Mouse (Mus musculus) neural tube, embryonic 15.5 days (tissue): ENCODE results near the gene Actg2. TPM values are rescaled to one million over a fixed set of nuclear protein-coding genes. Genes with fewer than 3 reads are reported as not detected.
"Not testable (repeated sequence)": the region's sequence is repeated elsewhere in the genome, so short reads cannot be mapped to it uniquely, and the experiment has no call there.

Experiments used
- ATAC-seq: fragments of 200-750 bp; cut with Nextera tagmentation; 2 replicates; pipeline ENCODE4 v1.8.0; 2017; ENCODE audit warnings: mild to moderate bottlenecking, moderate TSS enrichment, moderate library complexity; ENCODE audit not compliant: low FRiP score
- H3K27ac ChIP-seq: fragments of 300-500 bp; sonication (generic); replicated peaks from 2 replicates; pipeline ENCODE4 v1.5.1; 2015; ENCODE audit warnings: mild to moderate bottlenecking, inconsistent platforms
- H3K27me3 ChIP-seq: fragments of 300-500 bp; sonication (generic); replicated peaks from 2 replicates; pipeline ENCODE4 v1.6.1; 2015; ENCODE audit warnings: inconsistent platforms
- H3K36me3 ChIP-seq: fragments of 300-500 bp; sonication (generic); 2 replicates; pipeline ENCODE4 v1.6.1; 2015; ENCODE audit warnings: inconsistent platforms
- H3K4me1 ChIP-seq: fragments of 300-500 bp; sonication (generic); 2 replicates; pipeline ENCODE4 v1.6.1; 2015; ENCODE audit warnings: inconsistent platforms
- H3K4me2 ChIP-seq: fragments of 300-500 bp; sonication (generic); 2 replicates; pipeline ENCODE4 v1.6.1; 2015; ENCODE audit warnings: inconsistent platforms, mild to moderate bottlenecking, moderate library complexity
- H3K4me3 ChIP-seq: fragments of 300-500 bp; sonication (generic); replicated peaks from 2 replicates; pipeline ENCODE4 v1.5.1; 2015; ENCODE audit warnings: mild to moderate bottlenecking, inconsistent platforms
- H3K9ac ChIP-seq: fragments of 300-500 bp; sonication (generic); replicated peaks from 2 replicates; pipeline ENCODE4 v1.6.1; 2015; ENCODE audit warnings: mild to moderate bottlenecking, inconsistent platforms
- H3K9me3 ChIP-seq: fragments of 300-500 bp; sonication (generic); replicated peaks from 2 replicates; pipeline ENCODE4 v1.6.1; 2016; ENCODE audit warnings: inconsistent platforms
- WGBS: fragments of 180-500 bp; shearing (Covaris S2); methylation state at CpG from one replicate; pipeline ENCODE4 v1.1.7; 2015; ENCODE audit warnings: mixed read lengths; 5-methylcytosine and 5-hydroxymethylcytosine counted together
- polyA plus RNA-seq: library from polyadenylated mRNA; unstranded; fragments of >200 nt; fragmentation: Nextera tagmentation; extraction: Ambion mirVana; gene quantifications from 2 replicates; pipeline ENCODE4 v1.2.1, GENCODE M21; 2015

Actg2 gene
- polyA plus RNA-seq, result 2.3 and 128 TPM in 2 replicates

DNA sequence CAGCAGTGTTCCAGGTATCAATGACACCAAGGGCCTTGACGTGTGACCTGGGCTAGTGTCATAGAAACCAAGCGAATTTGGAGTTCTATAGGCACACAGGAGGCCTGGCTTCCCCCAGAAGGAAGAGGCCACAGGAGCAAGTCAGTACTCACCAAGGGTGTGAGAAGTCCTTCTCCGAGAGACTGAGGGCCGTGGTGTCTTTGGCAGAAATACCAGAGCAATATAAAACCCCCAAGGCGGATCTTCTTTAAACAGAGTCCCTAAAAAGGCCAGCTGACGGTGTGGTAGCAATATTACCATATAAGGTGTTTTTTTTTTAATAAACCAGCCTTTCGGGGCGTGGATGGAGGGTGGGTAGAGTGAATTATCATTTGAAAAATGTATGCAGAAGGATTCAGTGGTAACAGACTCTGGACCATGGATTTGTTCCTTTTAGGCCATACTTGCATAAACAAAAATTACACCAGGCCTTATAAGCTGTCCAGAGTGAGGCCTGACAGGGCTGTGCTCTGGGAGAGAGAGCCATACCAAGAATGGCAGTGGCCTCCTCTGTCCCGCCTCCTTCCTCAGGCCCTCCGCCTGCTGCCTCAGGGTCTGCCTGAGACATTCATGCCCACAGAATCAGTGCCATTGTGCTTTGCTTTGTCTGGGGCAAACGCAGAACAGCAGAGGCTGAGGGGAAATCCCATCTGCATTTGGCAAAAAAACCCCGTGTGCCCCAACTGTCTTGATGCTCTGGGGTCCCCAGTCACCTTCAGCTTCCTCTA, at the start of gene Actg2:
Gene Actg2 (minus strand): TSS at position 238 of the 767 bp plus-strand sequence.
- peaks cover 9% of the 10 kb centered on the region; the same call in 1 of the 2 replicates for H3K4me1 ChIP-seq
- H3K36me3 ChIP-seq, result no peaks in the 10 kb centered on the region
- no peak for ATAC-seq
- 69% methylated on average over 12 of the region's 12 CpGs for WGBS
- no peaks in the 10 kb centered on the region for H3K27me3 ChIP-seq
- no peak within 1 kb of the TSS for H3K4me3 ChIP-seq
- H3K9me3 ChIP-seq, result no peaks in the 10 kb centered on the region
- H3K27ac ChIP-seq, result 0 out of 2 replicates have a peak within 1 kb of the TSS, but pooled peaks have one; percentile 5
- no peak within 1 kb of the TSS for H3K9ac ChIP-seq
- no peak within 1 kb of the TSS for H3K4me2 ChIP-seq

DNA sequence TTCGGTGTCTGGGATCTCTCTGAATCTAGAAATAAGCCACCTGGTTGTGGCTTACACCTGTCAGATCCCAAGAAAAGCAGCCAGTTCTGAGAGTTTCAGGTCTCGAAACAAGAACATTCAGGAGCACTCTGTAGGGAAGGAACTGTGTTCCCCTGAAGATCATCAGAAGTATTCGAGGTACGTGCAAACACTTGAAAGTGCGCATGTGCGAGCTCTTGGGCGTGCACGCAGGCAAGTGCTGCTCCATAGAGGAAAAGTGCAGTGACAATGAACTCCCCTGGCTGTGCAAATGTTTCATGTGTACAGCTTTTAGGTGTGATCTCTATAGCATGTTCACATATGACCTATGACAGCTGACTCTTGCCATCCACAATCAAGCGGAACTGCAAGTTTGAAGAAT, 49.3 kb upstream of the Actg2 start:
- H3K4me3 ChIP-seq, H3K36me3 ChIP-seq, H3K27ac ChIP-seq, H3K4me1 ChIP-seq, H3K9me3 ChIP-seq, H3K27me3 ChIP-seq, ATAC-seq, H3K9ac ChIP-seq, H3K4me2 ChIP-seq: not testable (repeated sequence)
- WGBS, result 91% methylated on average over 9 of the region's 9 CpGs

DNA sequence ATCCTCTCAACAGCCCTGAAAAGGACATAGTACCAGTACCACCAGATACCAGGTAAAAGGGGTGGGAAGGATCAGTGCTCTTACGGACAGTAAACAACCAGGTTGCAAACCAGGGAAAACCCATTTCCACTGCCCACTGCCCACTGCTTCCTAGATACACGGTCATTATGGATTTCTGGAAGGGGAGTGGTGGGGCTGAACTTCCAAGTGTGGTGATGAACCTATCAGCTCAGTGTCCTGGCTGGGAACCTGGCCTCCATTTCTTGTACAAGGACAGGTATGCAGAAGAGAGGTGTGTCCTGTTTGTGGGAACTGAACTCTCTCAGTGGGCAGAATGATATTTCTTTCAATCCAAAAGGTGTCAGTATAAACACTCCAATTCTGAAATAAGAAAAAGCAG, 47.5 kb upstream of the Actg2 start:
- H3K4me1 ChIP-seq, result peaks cover 7% of the 10 kb centered on the region
- WGBS, result 67% methylated on average over 2 of the region's 2 CpGs
- H3K9ac ChIP-seq, result no peak overlapping the region
- ATAC-seq, result no peak
- H3K4me2 ChIP-seq, result no peak overlapping the region
- no peaks in the 10 kb centered on the region for H3K36me3 ChIP-seq
- H3K4me3 ChIP-seq, result no peak overlapping the region
- H3K9me3 ChIP-seq, result no peaks in the 10 kb centered on the region
- peaks cover 5% of the 10 kb centered on the region; the same call in 1 of the 2 replicates for H3K27me3 ChIP-seq
- no peak overlapping the region for H3K27ac ChIP-seq

DNA sequence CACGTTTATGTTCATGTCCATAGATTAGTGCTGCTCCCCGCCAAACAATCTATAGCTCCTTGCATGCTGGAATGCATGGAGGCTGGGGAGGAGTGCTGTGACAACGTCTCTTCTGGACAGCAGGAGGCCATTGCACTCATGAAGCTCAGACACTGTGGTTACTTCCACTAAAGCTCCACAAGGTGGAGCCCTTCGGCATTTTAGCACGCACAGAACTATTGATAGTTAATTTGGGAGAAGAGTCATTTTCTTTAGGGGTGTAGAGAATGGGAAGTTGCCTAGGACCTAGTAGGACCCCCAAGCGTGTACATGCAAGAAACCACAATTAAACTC, 46.8 kb upstream of the Actg2 start:
- 4% methylated on average over 6 of the region's 6 CpGs for WGBS
- H3K4me1 ChIP-seq, result peaks cover 7% of the 10 kb centered on the region
- H3K9me3 ChIP-seq, result no peaks in the 10 kb centered on the region
- ATAC-seq, result 0 out of 2 replicates have a peak, but pooled peaks have one; percentile 73
- H3K4me3 ChIP-seq, result no peak overlapping the region
- H3K9ac ChIP-seq, result 0 out of 2 replicates have a peak overlapping the region, but pooled peaks have one; percentile 17
- no peak overlapping the region for H3K27ac ChIP-seq
- H3K4me2 ChIP-seq, result peak overlapping the region; percentile 35
- H3K36me3 ChIP-seq, result no peaks in the 10 kb centered on the region
- H3K27me3 ChIP-seq, result peaks cover 6% of the 10 kb centered on the region; the same call in 1 of the 2 replicates

DNA sequence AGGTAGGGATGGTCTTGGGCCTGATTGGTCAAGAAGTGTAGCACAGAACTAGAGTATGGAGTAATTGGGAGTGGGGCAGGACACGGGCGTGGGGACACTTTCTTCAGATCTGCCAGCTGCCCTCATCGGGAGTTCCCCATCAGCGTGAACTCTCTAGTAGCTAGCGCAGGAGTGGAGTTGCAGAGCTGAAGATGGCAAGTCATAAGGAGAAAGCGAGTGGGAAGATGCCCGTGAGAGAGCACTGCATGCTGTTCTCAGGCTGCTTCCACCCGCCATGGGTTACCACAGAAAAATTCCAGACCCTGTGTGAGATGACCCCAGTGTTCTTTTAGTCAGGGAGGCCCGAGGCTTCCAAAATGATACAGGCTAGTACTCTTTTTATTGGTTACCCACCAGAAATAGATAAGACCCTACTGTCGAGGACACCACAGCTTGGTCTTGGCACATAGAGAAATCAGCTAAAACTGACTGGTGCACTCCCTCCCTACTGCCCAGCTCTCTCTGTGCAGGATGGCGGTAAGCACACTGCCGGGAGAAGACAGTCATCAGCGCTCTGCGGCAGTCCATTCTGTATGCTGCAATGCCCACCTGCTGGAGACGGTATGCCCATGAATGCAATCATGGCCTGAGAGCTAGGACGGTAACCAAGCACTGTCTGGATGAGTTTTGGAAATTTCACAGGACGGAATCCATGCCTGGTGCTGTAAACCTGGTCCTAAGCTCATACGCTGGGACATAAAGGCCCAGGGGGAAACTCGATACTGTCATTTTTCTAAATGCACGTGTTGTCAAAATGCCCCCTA, 46.3 kb upstream of the Actg2 start:
- peak; percentile 41; the same call in 1 of the 2 replicates for ATAC-seq
- peaks cover 7% of the 10 kb centered on the region for H3K4me1 ChIP-seq
- H3K4me2 ChIP-seq, result peak overlapping the region; percentile 35
- H3K36me3 ChIP-seq, result no peaks in the 10 kb centered on the region
- H3K9me3 ChIP-seq, result no peaks in the 10 kb centered on the region
- H3K9ac ChIP-seq, result 0 out of 2 replicates have a peak overlapping the region, but pooled peaks have one; percentile 17
- H3K4me3 ChIP-seq, result no peak overlapping the region
- H3K27me3 ChIP-seq, result peaks cover 6% of the 10 kb centered on the region; the same call in 1 of the 2 replicates
- no peak overlapping the region for H3K27ac ChIP-seq
- 44% methylated on average over 20 of the region's 20 CpGs for WGBS

DNA sequence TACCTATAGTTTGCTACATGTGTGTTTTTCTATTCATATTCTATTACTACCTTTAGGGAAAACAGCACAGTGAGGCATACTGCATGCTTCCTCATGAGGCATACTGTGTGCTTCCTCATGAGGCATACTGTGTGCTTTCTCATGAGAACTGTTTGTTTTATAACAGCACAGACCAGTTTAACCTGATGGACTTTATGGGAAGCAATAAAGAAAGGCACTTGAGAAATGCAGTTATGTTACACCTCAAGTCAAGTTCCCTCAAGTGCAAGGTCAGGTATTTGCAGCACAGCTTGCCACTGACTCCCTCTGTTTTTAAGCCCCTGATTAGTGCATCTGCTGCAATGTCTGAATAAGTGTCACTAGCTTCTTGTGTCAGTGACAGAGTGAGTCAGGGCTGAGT, 41.5 kb upstream of the Actg2 start:
- no peak for ATAC-seq
- no peak overlapping the region for H3K9ac ChIP-seq
- H3K36me3 ChIP-seq, result no peaks in the 10 kb centered on the region

DNA sequence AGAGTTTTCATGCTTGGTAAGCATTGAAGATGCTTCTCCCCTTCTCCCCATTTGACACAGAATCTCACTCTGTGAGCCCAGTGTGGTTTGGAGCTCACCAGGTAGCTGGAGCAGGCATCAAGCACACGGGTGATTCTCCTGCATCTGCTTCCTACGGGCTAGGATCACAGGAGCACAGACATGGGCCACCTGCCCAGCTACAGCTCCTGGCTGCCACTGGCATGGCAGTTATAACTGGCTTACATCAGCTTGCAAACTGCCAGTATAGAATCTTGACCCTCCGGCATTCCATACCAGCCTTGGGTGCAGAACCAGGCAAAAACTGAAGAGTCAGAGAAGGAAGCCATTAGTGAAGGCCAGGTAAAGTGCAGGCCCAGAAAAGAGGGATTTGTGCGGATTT, 39.5 kb upstream of the Actg2 start:
- ATAC-seq, result no peak
- WGBS, result 84% methylated on average over 4 of the region's 4 CpGs
- no peaks in the 10 kb centered on the region for H3K36me3 ChIP-seq

More for the DNA sequence above, 41.5 kb upstream of the Actg2 start:
- Histone ChIP-seq H3K27me3 (peaks cover 10% of the 10 kb centered on the region; the same call in 1 of the 2 replicates), H3K4me2 (no peak overlapping the region), H3K9me3 (no peaks in the 10 kb centered on the region), H3K4me1 (peaks cover 10% of the 10 kb centered on the region), H3K27ac (no peak overlapping the region), H3K4me3 (no peak overlapping the region)

DNA sequence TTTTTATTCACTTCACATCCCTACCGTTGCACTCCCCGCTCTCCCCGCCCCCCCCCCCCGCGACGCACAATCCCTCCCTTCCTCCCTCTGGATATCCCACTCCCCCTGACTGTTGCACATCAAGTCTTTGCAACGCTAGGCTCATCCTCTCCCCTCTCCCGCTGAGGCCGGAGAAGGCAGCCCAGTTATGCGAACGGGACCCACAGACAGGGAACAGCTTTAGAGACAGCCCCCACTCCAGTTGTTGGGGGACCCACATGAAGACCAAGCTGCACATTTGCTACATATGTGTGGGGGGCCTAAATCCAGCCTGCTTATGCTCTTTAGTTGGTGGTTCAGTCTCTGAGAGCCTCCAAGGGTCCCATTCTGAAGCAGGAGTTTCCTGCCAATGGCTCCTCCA, 36.6 kb upstream of the Actg2 start, which contains the start of gene Stambp:
Gene Stambp (minus strand): TSS at position 59 of the 400 bp plus-strand sequence.
- ATAC-seq, result peak; percentile 88
- H3K27me3 ChIP-seq, result 0 out of 2 replicates have a peak, but pooled peaks cover 5% of the 10 kb centered on the region
- peak within 1 kb of the TSS; percentile 78 for H3K4me2 ChIP-seq
- no peaks in the 10 kb centered on the region for H3K9me3 ChIP-seq
- H3K36me3 ChIP-seq, result peaks cover 12% of the 10 kb centered on the region
- peak within 1 kb of the TSS; percentile 68 for H3K9ac ChIP-seq
- peak within 1 kb of the TSS; percentile 90 for H3K27ac ChIP-seq
- peak within 1 kb of the TSS; percentile 56 for H3K4me3 ChIP-seq
- 3% methylated on average over 8 of the region's 11 CpGs for WGBS
- peaks cover 20% of the 10 kb centered on the region for H3K4me1 ChIP-seq

More for the DNA sequence above, 39.5 kb upstream of the Actg2 start:
- no peaks in the 10 kb centered on the region for H3K9me3 ChIP-seq
- no peak overlapping the region for H3K27ac ChIP-seq
- H3K27me3 ChIP-seq, result 0 out of 2 replicates have a peak, but pooled peaks cover 8% of the 10 kb centered on the region
- H3K9ac ChIP-seq, result no peak overlapping the region
- H3K4me3 ChIP-seq, result no peak overlapping the region
- H3K4me2 ChIP-seq, result no peak overlapping the region
- peaks cover 20% of the 10 kb centered on the region for H3K4me1 ChIP-seq

DNA sequence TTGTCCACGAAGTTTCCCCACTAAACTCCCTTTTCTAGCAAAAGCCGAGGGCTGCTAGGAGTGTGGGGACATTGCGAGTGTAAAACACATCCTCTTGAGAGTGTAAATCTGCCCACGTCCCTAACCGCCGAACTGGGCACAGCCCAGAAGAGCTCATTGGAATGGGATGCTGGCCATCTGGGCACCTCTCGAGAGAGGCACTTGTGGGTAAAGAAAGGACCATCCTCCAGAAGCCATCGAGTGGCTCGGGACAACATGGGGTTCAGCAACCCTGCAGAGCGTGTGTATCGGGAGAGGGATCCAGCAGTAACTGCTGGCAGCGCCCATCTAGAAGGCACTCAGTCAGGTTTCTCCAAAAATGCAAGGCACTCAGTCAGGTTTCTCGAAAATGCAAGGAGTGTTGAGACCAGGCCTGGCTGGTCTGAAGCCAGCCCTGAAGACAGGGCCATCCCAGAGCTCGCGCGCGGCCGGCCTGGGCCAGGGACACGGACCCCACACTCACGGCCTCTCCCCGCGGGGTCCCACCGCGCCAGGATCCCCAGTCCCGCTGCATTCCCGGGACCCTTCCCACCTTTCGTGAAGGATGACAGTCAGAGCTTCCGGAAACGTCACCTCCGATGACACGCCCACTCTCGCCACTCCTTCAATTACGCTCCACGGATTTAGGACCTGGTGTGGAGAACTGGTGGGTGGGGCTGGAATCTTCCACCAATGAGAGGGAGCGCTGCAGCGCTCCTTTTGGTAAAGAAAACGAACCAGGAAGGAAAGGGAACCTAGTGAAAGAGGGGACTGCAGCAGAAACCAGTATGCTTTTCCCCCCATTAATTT, 36.0 kb upstream of the Actg2 start:
- Histone ChIP-seq H3K4me2 (peak overlapping the region; percentile 78), H3K4me3 (peak overlapping the region; percentile 56), H3K27me3 (0 out of 2 replicates have a peak, but pooled peaks cover 5% of the 10 kb centered on the region), H3K27ac (peak overlapping the region; percentile 90), H3K4me1 (peaks cover 20% of the 10 kb centered on the region), H3K9me3 (no peaks in the 10 kb centered on the region), H3K36me3 (peaks cover 13% of the 10 kb centered on the region), H3K9ac (peak overlapping the region; percentile 68)
- ATAC-seq, result peak; percentile 96
- 5% methylated on average over 37 of the region's 37 CpGs for WGBS

DNA sequence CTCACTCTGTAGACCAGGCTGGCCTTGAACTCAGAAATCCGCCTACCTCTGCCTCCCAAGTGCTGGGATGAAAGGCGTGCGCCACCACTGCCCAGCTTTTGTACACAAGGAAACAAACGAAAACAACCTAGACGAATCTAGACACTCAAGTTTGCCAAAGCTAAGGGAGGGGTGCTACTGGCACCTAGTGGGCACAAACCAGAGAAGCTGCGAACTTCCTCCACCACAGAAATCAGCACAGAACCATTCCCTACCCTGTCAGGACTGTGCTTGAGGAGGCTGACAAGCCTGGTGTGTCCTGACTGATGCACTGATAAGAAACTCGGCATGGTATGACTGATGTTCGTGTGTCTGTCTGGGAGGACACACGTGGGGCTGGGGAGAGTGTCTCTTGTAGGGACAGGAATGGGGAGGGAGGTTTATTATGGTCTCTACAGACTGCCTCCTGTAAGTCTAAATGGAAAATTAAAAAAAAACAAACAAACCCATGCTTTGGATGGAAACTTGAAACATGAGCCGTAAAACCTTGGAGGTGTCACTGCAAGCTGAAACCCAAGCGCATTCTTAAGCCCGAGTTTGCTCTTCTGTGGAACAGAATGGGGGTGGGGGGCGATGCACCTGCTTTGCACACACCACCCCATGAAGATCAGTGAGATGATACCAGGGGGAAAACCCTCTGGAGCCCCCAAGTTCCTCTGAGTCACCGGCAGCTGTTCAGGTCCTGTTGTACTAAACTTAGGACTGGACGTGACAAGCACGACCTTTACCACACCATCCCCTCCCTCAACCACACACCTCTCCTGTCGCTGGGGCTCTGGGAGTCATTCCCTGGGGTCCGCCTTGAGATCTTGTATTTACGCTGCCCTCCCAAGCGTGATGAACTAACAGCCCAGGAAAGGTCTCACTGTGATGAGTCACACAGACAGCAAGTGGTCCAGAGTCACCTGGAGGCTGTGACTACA, 33.1 kb upstream of the Actg2 start:
- Histone ChIP-seq H3K27ac (no peak overlapping the region), H3K9ac (no peak overlapping the region), H3K36me3 (peaks cover 39% of the 10 kb centered on the region), H3K4me1 (peaks cover 20% of the 10 kb centered on the region), H3K4me3 (no peak overlapping the region), H3K4me2 (no peak overlapping the region), H3K9me3 (no peaks in the 10 kb centered on the region), H3K27me3 (no peaks in the 10 kb centered on the region)
- 78% methylated on average over 20 of the region's 20 CpGs for WGBS
- ATAC-seq, result no peak
